In the genomic region with DNA sequence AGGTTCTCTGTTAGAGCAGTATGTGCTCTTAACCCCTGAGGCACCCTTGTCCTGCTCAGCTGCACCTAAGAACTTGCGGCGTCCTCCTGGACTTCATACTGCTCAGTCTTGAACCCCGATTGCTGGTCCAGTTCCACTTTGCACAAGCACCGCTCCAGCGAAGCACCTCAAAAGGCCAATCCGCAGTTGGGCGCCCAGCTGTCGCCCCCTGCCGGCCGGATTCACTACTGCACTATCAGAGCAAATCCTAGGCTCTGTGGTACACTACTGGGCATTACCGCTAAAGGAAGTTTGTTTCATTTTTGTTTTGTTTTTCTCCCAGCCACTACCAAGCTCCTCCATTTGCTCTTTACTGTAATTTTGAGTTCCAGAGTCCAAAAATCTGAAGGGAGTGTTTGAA, we compare ENCODE assay signal across 9 mouse cellular contexts. TPM values are rescaled to one million over a fixed set of nuclear protein-coding genes. Genes with fewer than 3 reads are reported as not detected.
DNase-seq lines count a peak whose midpoint lies in the region; ATAC-seq and TF ChIP-seq lines count a peak whose summit lies in the region.
"Had no signal": no experiment of that assay in that cellular context is flagged by ENCODE, and none has a peak within 500 bp of the region (broad histone marks: within the 10 kb centered on the region; RNA-seq: fewer than 3 reads in every experiment).

No protein-coding gene starts in this region.

- WGBS in hindbrain, embryonic 10.5 days: 45% methylated on average over 11 of the region's 11 CpGs
- 54% methylated on average over 11 of the region's 11 CpGs for WGBS in hindbrain, embryonic 13.5 days
- WGBS in spleen, adult 2 months: 58% methylated on average over 11 of the region's 11 CpGs
- 58% methylated on average over 11 of the region's 11 CpGs for WGBS in bone marrow, adult 2 months

- no peak overlapping the region for H3K4me2 ChIP-seq in hindbrain, embryonic 13.5 days
- H3K4me2 ChIP-seq: forebrain, embryonic 12.5 days had no signal

- no peaks in the 10 kb centered on the region for H3K36me3 ChIP-seq in hindbrain, embryonic 10.5 days
- H3K36me3 ChIP-seq in hindbrain, embryonic 13.5 days: no peaks in the 10 kb centered on the region
- no peaks in the 10 kb centered on the region for H3K36me3 ChIP-seq in spleen, adult 2 months (ENCODE audit: control insufficient read depth, insufficient read depth, low read length)
- no peaks in the 10 kb centered on the region for H3K36me3 ChIP-seq in splenic B cell, adult 2 months (ENCODE audit: control insufficient read depth, insufficient read depth, low read length, poor library complexity, severe bottlenecking)
- H3K36me3 ChIP-seq: forebrain, embryonic 12.5 days had no signal

- no peak for TF ChIP-seq POLR2A in spleen, adult 2 months (IDR thresholded peaks at IDR 0.05; ENCODE audit: low read depth, low read length)
- TF ChIP-seq POLR2A in bone marrow, adult 2 months (IDR thresholded peaks at IDR 0.05; ENCODE audit: borderline replicate concordance, control insufficient read depth, low read depth, low read length): no peak

- H3K4me1 ChIP-seq in hindbrain, embryonic 10.5 days (replicated peaks): no peaks in the 10 kb centered on the region
- no peaks in the 10 kb centered on the region for H3K4me1 ChIP-seq in hindbrain, embryonic 13.5 days (replicated peaks)
- no peaks in the 10 kb centered on the region for H3K4me1 ChIP-seq in spleen, adult 2 months (ENCODE audit: control insufficient read depth, insufficient read depth, insufficient read length)
- no peaks in the 10 kb centered on the region for H3K4me1 ChIP-seq in bone marrow, adult 2 months (ENCODE audit: control insufficient read depth, insufficient read depth, low read length)
- H3K4me1 ChIP-seq: forebrain, embryonic 12.5 days had no signal

- TF ChIP-seq CTCF in spleen, adult 2 months (IDR thresholded peaks at IDR 0.05; ENCODE audit: extremely low read depth, insufficient read depth, insufficient read length, insufficient replicate concordance): 0 out of 2 replicates have a peak, but pooled peaks have one; percentile 14
- peak; percentile 31; the same call in 1 of the 2 replicates for TF ChIP-seq CTCF in bone marrow, adult 2 months (IDR thresholded peaks at IDR 0.05; ENCODE audit: control insufficient read depth, insufficient read depth, low read length)

- peak; percentile 18 for DNase-seq in hindbrain, embryonic 10.5 days (ENCODE audit: low spot score)
- no peak for DNase-seq in spleen, adult 2 months (ENCODE audit: low read depth in 1 of 2, low spot score in 2 of 2)
- DNase-seq in spleen, postnatal 10 days (ENCODE audit: low spot score in 2 of 2): no peak
- peak; percentile 4 for DNase-seq in splenic B cell, adult 2 months (ENCODE audit: low read depth, low spot score)
- DNase-seq in frontal cortex, postnatal 36 days (ENCODE audit: low spot score in 2 of 2): no peak
- DNase-seq in urinary bladder, adult 2 months (ENCODE audit: low spot score): no peak

- H3K27ac ChIP-seq in hindbrain, embryonic 10.5 days: no peak overlapping the region
- no peak overlapping the region for H3K27ac ChIP-seq in hindbrain, embryonic 13.5 days
- no peak overlapping the region for H3K27ac ChIP-seq in spleen, adult 2 months (ENCODE audit: insufficient read depth, low read length)
- no peak overlapping the region for H3K27ac ChIP-seq in bone marrow, adult 2 months (ENCODE audit: control insufficient read depth, insufficient read depth, low read depth, low read length, poor library complexity)
- H3K27ac ChIP-seq: forebrain, embryonic 12.5 days had no signal

- ATAC-seq in hindbrain, embryonic 13.5 days (ENCODE audit: low FRiP score): no peak

- 0 out of 2 replicates have a peak, but pooled peaks cover 7% of the 10 kb centered on the region for H3K9me3 ChIP-seq in hindbrain, embryonic 10.5 days
- H3K9me3 ChIP-seq in hindbrain, embryonic 13.5 days: peaks cover 6% of the 10 kb centered on the region; the same call in 1 of the 2 replicates
- H3K9me3 ChIP-seq: forebrain, embryonic 12.5 days had no signal

- no peak overlapping the region for H3K9ac ChIP-seq in hindbrain, embryonic 13.5 days
- H3K9ac ChIP-seq: forebrain, embryonic 12.5 days had no signal

- H3K27me3 ChIP-seq in hindbrain, embryonic 10.5 days (ENCODE audit: insufficient read depth, poor library complexity, severe bottlenecking): no peaks in the 10 kb centered on the region
- H3K27me3 ChIP-seq in hindbrain, embryonic 13.5 days: no peaks in the 10 kb centered on the region
- no peaks in the 10 kb centered on the region for H3K27me3 ChIP-seq in spleen, adult 2 months (ENCODE audit: control insufficient read depth, insufficient read depth, low read length)
- H3K27me3 ChIP-seq in splenic B cell, adult 2 months (ENCODE audit: control insufficient read depth, insufficient read depth, low read length, poor library complexity, severe bottlenecking): no peaks in the 10 kb centered on the region; the same call in 1 of the 2 replicates
- H3K27me3 ChIP-seq: forebrain, embryonic 12.5 days had no signal

- no peak overlapping the region for H3K4me3 ChIP-seq in hindbrain, embryonic 10.5 days
- no peak overlapping the region for H3K4me3 ChIP-seq in hindbrain, embryonic 13.5 days
- H3K4me3 ChIP-seq in spleen, adult 2 months (ENCODE audit: extremely low read depth, insufficient read depth, insufficient read length): no peak overlapping the region
- H3K4me3 ChIP-seq in bone marrow, adult 2 months (replicated peaks; ENCODE audit: control insufficient read depth, low read depth, low read length): no peak overlapping the region
- H3K4me3 ChIP-seq: forebrain, embryonic 12.5 days had no signal

RNA-seq across cellular contexts. Expression of gene St6galnac1, which starts 36.9 kb away (rescaled TPM):
- not detected in 2 replicates for polyA plus RNA-seq in hindbrain, embryonic 10.5 days (2016; fragmentation: Nextera tagmentation; extraction: Ambion mirVana)
- not detected in 2 replicates for polyA plus RNA-seq in hindbrain, embryonic 13.5 days (2015; fragmentation: Nextera tagmentation; extraction: Ambion mirVana)
- 0.04 and 0.86 TPM in 2 replicates for polyA plus RNA-seq in spleen, adult 2 months (2012; rRNA removed)
- polyA plus RNA-seq in bone marrow, adult 2 months (2011; ENCODE audit: insufficient read depth, insufficient read length, low replicate concordance, missing spikeins): not detected in 2 replicates
- polyA plus RNA-seq in urinary bladder, adult 2 months (2012; rRNA removed): 0.03 TPM in 1 of 2 replicates, not detected in the other
- polyA plus RNA-seq: forebrain, embryonic 12.5 days had no signal

Comparison
In these comparisons a context has a peak if more than half of its experiments do, and no peak if none do; other contexts are left out.
1. DNase-seq: peak in hindbrain, embryonic 10.5 days (single experiment) and splenic B cell, adult 2 months (single experiment); none in spleen, adult 2 months (0 of 2), spleen, postnatal 10 days (0 of 2), frontal cortex, postnatal 36 days (0 of 2) and urinary bladder, adult 2 months (single experiment).